In genomic region chr2:59725518-59726185, GRCm38 (mm10) we compare ENCODE assay signal across 25 mouse cellular contexts.
A peak's percentile ranks its signal among the peaks of the same experiment; 100 is the strongest.
DNase-seq lines count a peak whose midpoint lies in the region; ATAC-seq and TF ChIP-seq lines count a peak whose summit lies in the region.
"Had no signal": no experiment of that assay in that cellular context is flagged by ENCODE, and none has a peak within 500 bp of the region (broad histone marks: within the 10 kb centered on the region; RNA-seq: fewer than 3 reads in every experiment).

No protein-coding gene starts in this region.

- H3K27ac ChIP-seq in heart, adult 2 months, result peak overlapping the region; percentile 36
- H3K27ac ChIP-seq in kidney, postnatal 0 days, result 0 out of 2 replicates have a peak overlapping the region, but pooled peaks have one; percentile 31
- H3K27ac ChIP-seq in brown adipose tissue, adult 24 weeks (replicated peaks; ENCODE audit: low read depth, low read length), result peak overlapping the region; percentile 91
- H3K27ac ChIP-seq: forebrain, embryonic 10.5 days; left cerebral cortex, adult 2 months; liver, embryonic 12.5 days; midbrain, embryonic 12.5 days; neural tube, embryonic 12.5 days had no signal

- no peaks in the 10 kb centered on the region for H3K9me3 ChIP-seq in kidney, postnatal 0 days (replicated peaks; ENCODE audit: low read length)
- H3K9me3 ChIP-seq: G1E; liver, embryonic 12.5 days; midbrain, embryonic 12.5 days; neural tube, embryonic 12.5 days had no signal

- H3K4me2 ChIP-seq in kidney, postnatal 0 days (ENCODE audit: low read length), result no peak overlapping the region
- H3K4me2 ChIP-seq: heart, embryonic 11.5 days; liver, embryonic 12.5 days; midbrain, embryonic 12.5 days; neural tube, embryonic 12.5 days had no signal

- no peak for TF ChIP-seq POLR2A in heart, adult 2 months (IDR thresholded peaks at IDR 0.05; ENCODE audit: insufficient read depth, low read depth, low read length)

- intact Hi-C loops in heart, adult 2 months (cut with DNase I), result loop anchor here (2.0 kb wide), 1 partner anchor 15 kb away; no protein-coding TSS in a partner anchor
- intact Hi-C loops in left cerebral cortex, postnatal 10 days (cut with DNase I), result no loop called here

- no peak for TF ChIP-seq CTCF in heart, adult 2 months (IDR thresholded peaks at IDR 0.05)
- no peak for TF ChIP-seq CTCF in kidney, postnatal 0 days (IDR thresholded peaks at IDR 0.05; ENCODE audit: low read depth)

- H3K4me1 ChIP-seq in heart, adult 2 months (ENCODE audit: control insufficient read depth, insufficient read depth, low read length), result peaks cover 13% of the 10 kb centered on the region
- H3K4me1 ChIP-seq in kidney, postnatal 0 days (replicated peaks; ENCODE audit: insufficient read depth, low read length), result peaks cover 20% of the 10 kb centered on the region
- peaks cover 19% of the 10 kb centered on the region for H3K4me1 ChIP-seq in brown adipose tissue, adult 24 weeks (ENCODE audit: control insufficient read depth, insufficient read depth, insufficient read length, low read length)
- H3K4me1 ChIP-seq: liver, embryonic 12.5 days had no signal

- H3K27me3 ChIP-seq in heart, adult 2 months (ENCODE audit: control insufficient read depth, insufficient read depth, low read length), result no peaks in the 10 kb centered on the region
- H3K27me3 ChIP-seq in kidney, postnatal 0 days (ENCODE audit: insufficient read depth, low read length), result no peaks in the 10 kb centered on the region
- H3K27me3 ChIP-seq: CH12.LX; liver, embryonic 12.5 days; midbrain, embryonic 12.5 days; neural tube, embryonic 12.5 days had no signal

- H3K36me3 ChIP-seq in heart, adult 2 months (ENCODE audit: control insufficient read depth, insufficient read depth, low read length), result peaks cover 9% of the 10 kb centered on the region
- no peaks in the 10 kb centered on the region for H3K36me3 ChIP-seq in kidney, postnatal 0 days (ENCODE audit: insufficient read depth, low read length)
- H3K36me3 ChIP-seq: G1E; midbrain, embryonic 12.5 days; neural tube, embryonic 12.5 days had no signal

- H3K79me2 ChIP-seq in heart, adult 2 months (replicated peaks; ENCODE audit: control insufficient read depth, insufficient read depth, low read length), result 0 out of 2 replicates have a peak, but pooled peaks cover 2% of the 10 kb centered on the region

- no peak for TF ChIP-seq EP300 in heart, adult 2 months (IDR thresholded peaks at IDR 0.05; ENCODE audit: insufficient read depth, low read depth, low read length)

- no peak; the same call in 1 of the 2 replicates for ATAC-seq in kidney, postnatal 0 days (replicated peaks; ENCODE audit: low FRiP score, low read depth)
- ATAC-seq: liver, embryonic 12.5 days had no signal

- WGBS in heart, adult 2 months, result 64% methylated on average over 14 of the region's 14 CpGs
- WGBS in kidney, postnatal 0 days, result 54% methylated on average over 14 of the region's 14 CpGs

- DNase-seq in heart, adult 2 months, result no peak
- no peak for DNase-seq in heart, adult 18-20 months
- DNase-seq in kidney, postnatal 0 days (ENCODE audit: low spot score), result no peak
- DNase-seq in kidney, postnatal 4 days, result no peak
- DNase-seq in Muller cell, postnatal 12 days (ENCODE audit: inconsistent ontology term), result peak; percentile 92
- no peak for DNase-seq in left cerebral cortex, postnatal 10 days (ENCODE audit: extremely low spot score in 1 of 2, low spot score in 2 of 2)
- DNase-seq: adrenal gland, adult 2 months; B cell, adult 2 months; cerebellum, adult 2 months; cerebellum, postnatal 36 days; embryo, embryonic 11 days; gastrocnemius, postnatal 36 days; kidney, adult 8-10 months; left cerebral cortex, postnatal 4 days; lung, adult 2 months; thymus, postnatal 14 days had no signal

- no peak overlapping the region for H3K9ac ChIP-seq in heart, adult 2 months (ENCODE audit: low read depth, low read length)
- no peak overlapping the region for H3K9ac ChIP-seq in kidney, postnatal 0 days (ENCODE audit: low read depth, low read length)
- H3K9ac ChIP-seq: liver, embryonic 12.5 days; midbrain, embryonic 12.5 days; neural tube, embryonic 12.5 days had no signal

- no peak overlapping the region for H3K4me3 ChIP-seq in heart, adult 2 months
- no peak overlapping the region for H3K4me3 ChIP-seq in kidney, postnatal 0 days (replicated peaks; ENCODE audit: low read depth, low read length)
- no peak overlapping the region for H3K4me3 ChIP-seq in brown adipose tissue, adult 24 weeks (ENCODE audit: insufficient read depth, low read depth, low read length)
- H3K4me3 ChIP-seq: forebrain, embryonic 10.5 days; left cerebral cortex, adult 2 months; liver, embryonic 12.5 days; midbrain, embryonic 12.5 days; neural tube, embryonic 12.5 days had no signal

Comparison
In these comparisons a context has a peak if more than half of its experiments do, and no peak if none do; other contexts are left out.
1. H3K27ac ChIP-seq: peak in every context shown above with its lines; median percentile 91 in brown adipose tissue, adult 24 weeks; 36 in heart, adult 2 months; 31 in kidney, postnatal 0 days.